Mouse (Mus musculus) hematopoietic stem cell, adult 5-6 weeks (primary cell): ENCODE measurements around the gene Usp21. TPM values are rescaled to one million over a fixed set of nuclear protein-coding genes. Genes with fewer than 3 reads are reported as not detected.

Experiments
- ATAC-seq, 2 experiments: fragments of 125-278 bp in 1 of 2; replicated peaks in 1 of 2; 2 replicates each; pipeline ENCODE4 v1.8.0; 2016 to 2017; ENCODE audit warnings: inconsistent platforms in 2 of 2, mild to moderate bottlenecking in 2 of 2, moderate number of reproducible peaks in 2 of 2, low read depth in 1 of 2, moderate TSS enrichment in 1 of 2; ENCODE audit not compliant: low FRiP score in 2 of 2, poor library complexity in 2 of 2, severe bottlenecking in 2 of 2, insufficient read depth in 1 of 2, low TSS enrichment in 1 of 2
- total RNA-seq: library from RNA; stranded (forward); fragments of 172-1452, 232-1000 nt; gene quantifications from 2 replicates; pipeline ENCODE4 v1.2.3, GENCODE M21; 2017

Gene Usp21
- total RNA-seq, 1 experiment from 2014 or later, result 31.8 TPM

GRCm38 (mm10) chr1:171275144-171275734, 12.6 kb downstream of the Usp21 start:
- no peak for ATAC-seq

- ATAC-seq, result peak in 1 of 2 experiments; percentile 30; a peak in 1 of 4 replicates
Observed at GRCm38 (mm10) chr1:171274171-171274570, 13.6 kb downstream of the Usp21 start.

GRCm38 (mm10) chr1:171272086-171272485, 15.7 kb downstream of the Usp21 start:
- ATAC-seq, result peak; percentile 23 to 39; a peak in 3 of 4 replicates

GRCm38 (mm10) chr1:171271622-171272021, 16.2 kb downstream of the Usp21 start:
- ATAC-seq, result no peak

GRCm38 (mm10) chr1:171271196-171271595, 16.6 kb downstream of the Usp21 start:
- no peak for ATAC-seq

- peak; percentile 27 to 28; a peak in 2 of 4 replicates for ATAC-seq
Observed at GRCm38 (mm10) chr1:171270573-171270900, 17.3 kb downstream of the Usp21 start.

GRCm38 (mm10) chr1:171269848-171270572, 17.8 kb downstream of the Usp21 start, which contains the start of gene B4galt3:
Gene B4galt3, plus strand, starts transcription at chr1:171270328.
- ATAC-seq, result peak; percentile 95 to 97

GRCm38 (mm10) chr1:171268341-171268740, 19.4 kb downstream of the Usp21 start:
- no peak for ATAC-seq

- ATAC-seq, result no peak
Observed at GRCm38 (mm10) chr1:171265971-171266744, 21.6 kb downstream of the Usp21 start.

- no peak for ATAC-seq
Observed at GRCm38 (mm10) chr1:171263666-171264461, 23.9 kb downstream of the Usp21 start.

- ATAC-seq, result no peak; a peak in 1 of 4 replicates
Observed at GRCm38 (mm10) chr1:171263185-171263611, 24.6 kb downstream of the Usp21 start.

GRCm38 (mm10) chr1:171262594-171263130, 25.1 kb downstream of the Usp21 start:
- ATAC-seq, result peak; percentile 86 to 87

GRCm38 (mm10) chr1:171260316-171260715, 27.5 kb downstream of the Usp21 start:
- no peak for ATAC-seq

- no peak for ATAC-seq
Observed at GRCm38 (mm10) chr1:171258921-171259320, 28.9 kb downstream of the Usp21 start.

GRCm38 (mm10) chr1:171257781-171258180, 30.0 kb downstream of the Usp21 start:
- ATAC-seq, result no peak

- ATAC-seq, result peak; percentile 23 to 63; a peak in 2 of 4 replicates
Observed at GRCm38 (mm10) chr1:171256937-171257548, 30.7 kb downstream of the Usp21 start.
